Mouse (Mus musculus) myocyte (in vitro differentiated cells): ENCODE measurements around the gene Ogfrl1.

Source experiments
- CEBPB ChIP-seq: IDR thresholded peaks from 2 replicates; pipeline ENCODE4 v1.6.1; 2011; ENCODE audit warnings: mild to moderate bottlenecking, moderate library complexity; ENCODE audit not compliant: poor library complexity, insufficient read depth, severe bottlenecking
- E2F4 ChIP-seq: IDR thresholded peaks from one replicate; pipeline ENCODE4 v1.6.1; 2011; ENCODE audit warnings: mild to moderate bottlenecking, control low read depth, moderate library complexity; ENCODE audit not compliant: insufficient read depth
- MAX ChIP-seq: IDR thresholded peaks from one replicate; pipeline ENCODE4 v1.6.1; 2011; ENCODE audit warnings: low read depth, mild to moderate bottlenecking, control low read depth
- MYOD1 ChIP-seq, 3 experiments: IDR thresholded peaks; one replicate each; pipeline ENCODE4 v1.6.1; 2011; ENCODE audit warnings: control low read depth in 2 of 3, low read depth in 2 of 3, mild to moderate bottlenecking in 2 of 3, moderate library complexity in 1 of 3; ENCODE audit not compliant: insufficient read length in 2 of 3, control insufficient read depth in 1 of 3
- MYOG ChIP-seq, 3 experiments: IDR thresholded peaks; one replicate each; pipeline ENCODE4 v1.6.1; 2011; ENCODE audit warnings: control low read depth in 2 of 3, low read depth in 2 of 3, mild to moderate bottlenecking in 2 of 3; ENCODE audit not compliant: insufficient read length in 2 of 3, control insufficient read depth in 1 of 3, insufficient read depth in 1 of 3
- POLR2A ChIP-seq: IDR thresholded peaks from one replicate; pipeline ENCODE4 v1.6.1; 2011; ENCODE audit warnings: low read depth, mild to moderate bottlenecking, control low read depth, moderate library complexity; ENCODE audit not compliant: insufficient read length
- POLR2AphosphoS2 ChIP-seq: IDR thresholded peaks from one replicate; pipeline ENCODE4 v1.6.1; 2011; ENCODE audit warnings: low read depth, control low read depth; ENCODE audit not compliant: insufficient read length
- REST ChIP-seq: IDR thresholded peaks from one replicate; pipeline ENCODE4 v1.6.1; 2011; ENCODE audit warnings: mild to moderate bottlenecking, control low read depth, moderate library complexity; ENCODE audit not compliant: insufficient read depth, insufficient read length
- SRF ChIP-seq: IDR thresholded peaks from one replicate; pipeline ENCODE4 v1.6.1; 2011; ENCODE audit warnings: low read depth; ENCODE audit not compliant: control insufficient read depth, insufficient read length
- TCF12 ChIP-seq: IDR thresholded peaks from one replicate; pipeline ENCODE4 v1.6.1; 2011; ENCODE audit warnings: mild to moderate bottlenecking, control low read depth; ENCODE audit not compliant: poor library complexity, insufficient read depth, severe bottlenecking
- USF1 ChIP-seq: IDR thresholded peaks from one replicate; pipeline ENCODE4 v1.6.1; 2011; ENCODE audit warnings: low read depth, mild to moderate bottlenecking, control low read depth, moderate library complexity

- TF ChIP-seq MYOG (IDR thresholded peaks at IDR 0.05; ENCODE audit: control insufficient read depth in 1 of 3, insufficient read depth in 1 of 3, insufficient read length in 2 of 3, low read depth in 2 of 3), result no peak
- no peak for TF ChIP-seq MYOD1 (IDR thresholded peaks at IDR 0.05; ENCODE audit: control insufficient read depth in 1 of 3, insufficient read length in 2 of 3, low read depth in 2 of 3)
- no peak for TF ChIP-seq POLR2A
- TF ChIP-seq MAX, result no peak
- no peak for TF ChIP-seq E2F4
- no peak for TF ChIP-seq USF1
- no peak for TF ChIP-seq REST
- no peak for TF ChIP-seq TCF12
- TF ChIP-seq CEBPB, result no peak
- no peak for TF ChIP-seq SRF
- no peak for TF ChIP-seq POLR2AphosphoS2
These were observed 5.8 kb downstream of the Ogfrl1 start for GRCm38 (mm10) chr1:23391744-23392143.
